Mouse (Mus musculus) induced T-regulatory cell, adult 2 months (primary cell): ENCODE data around the gene Chst8.

Source experiments
- DNase-seq: peaks from one replicate; pipeline ENCODE4 v3.0.0-alpha.2; 2012; ENCODE audit warnings: low read depth

Gene Chst8

DNA sequence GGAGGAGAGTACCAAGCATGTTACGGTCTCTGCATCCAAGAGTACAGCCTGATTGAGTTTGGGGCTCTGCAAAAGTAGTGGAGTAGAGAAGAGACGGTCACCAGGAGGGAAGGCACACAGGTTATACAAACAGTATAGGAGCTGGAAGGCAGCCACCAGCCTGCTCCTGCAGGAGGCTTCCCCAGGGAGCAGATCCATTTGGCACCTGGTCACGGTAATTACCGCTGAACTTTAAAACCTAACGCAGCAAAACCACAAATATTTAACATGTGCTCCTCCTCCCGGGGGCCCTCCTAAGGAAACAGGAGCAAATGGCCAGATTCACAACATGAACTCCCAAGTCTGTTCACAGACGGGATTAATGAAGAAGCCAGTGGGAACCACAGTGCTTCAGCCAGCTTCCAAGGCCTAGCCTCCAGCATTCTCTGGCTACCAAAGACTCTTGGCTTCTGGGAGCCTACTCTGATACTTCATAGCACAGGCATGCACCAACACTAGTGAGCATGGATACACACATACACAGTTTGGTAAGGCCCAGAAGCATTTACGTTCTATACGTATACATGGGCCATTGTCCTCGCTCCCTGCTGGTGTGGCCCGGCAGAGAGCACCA, 97.6 kb downstream of the Chst8 start:
- DNase-seq, result no peak

DNA sequence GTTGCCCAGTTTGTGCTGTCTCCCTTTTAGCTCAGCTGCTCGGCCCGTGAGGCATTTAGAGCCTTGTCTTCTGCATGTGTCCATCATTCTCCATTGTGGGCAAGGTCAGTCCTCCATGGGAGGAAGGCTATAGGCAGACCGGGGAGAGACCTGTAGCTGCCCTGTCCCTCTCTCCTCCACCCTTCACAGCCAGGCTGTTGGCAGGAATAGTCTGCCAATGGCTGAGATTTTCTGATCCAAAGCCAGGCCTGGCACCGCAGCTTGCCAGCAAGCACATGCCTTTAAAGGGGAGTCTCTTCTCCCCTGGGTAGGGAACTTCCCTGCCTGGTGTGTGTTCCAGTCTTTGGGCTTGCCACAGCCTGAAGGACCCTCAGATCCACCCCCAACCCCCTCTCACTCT, 103.4 kb downstream of the Chst8 start:
- DNase-seq, result no peak

DNA sequence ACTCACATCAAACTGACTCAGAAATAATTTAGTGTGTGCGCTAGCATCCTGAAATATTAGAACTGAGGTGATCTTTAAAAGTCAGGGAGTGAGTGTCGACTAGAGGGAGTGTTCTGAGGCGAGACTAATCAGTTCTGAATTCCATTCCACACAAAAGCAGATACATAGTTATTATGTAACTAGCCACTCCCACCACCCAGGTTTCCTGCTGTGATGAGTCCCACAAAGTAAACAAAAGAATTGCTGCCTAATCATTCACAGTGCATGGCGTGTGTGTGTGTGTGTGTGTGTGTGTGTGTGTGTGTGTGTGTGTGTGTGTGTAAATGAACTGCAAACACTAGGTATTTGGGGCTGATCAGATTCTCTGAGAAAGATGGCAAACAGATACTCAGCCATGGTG, 108.1 kb downstream of the Chst8 start:
- no peak for DNase-seq

DNA sequence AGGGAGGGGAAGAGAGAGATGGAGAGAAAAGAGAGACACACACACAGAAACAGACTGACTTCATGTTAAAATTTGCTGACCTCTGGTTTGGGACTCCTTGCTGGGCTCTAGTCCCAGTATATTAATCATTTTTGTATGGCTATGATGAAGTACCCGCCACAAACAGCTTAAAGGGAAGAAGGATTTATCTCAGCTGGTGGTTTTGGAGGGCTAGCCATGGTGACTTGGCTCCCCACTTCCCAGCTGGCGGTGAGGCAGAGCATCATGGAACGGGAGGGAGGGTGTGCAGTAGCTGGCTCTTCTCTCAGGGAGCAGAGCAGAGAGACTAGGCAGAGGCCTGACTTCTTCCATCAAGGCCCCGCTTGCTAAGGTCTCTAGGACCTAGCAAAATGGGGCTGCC, 109.1 kb downstream of the Chst8 start:
- DNase-seq, result no peak

DNA sequence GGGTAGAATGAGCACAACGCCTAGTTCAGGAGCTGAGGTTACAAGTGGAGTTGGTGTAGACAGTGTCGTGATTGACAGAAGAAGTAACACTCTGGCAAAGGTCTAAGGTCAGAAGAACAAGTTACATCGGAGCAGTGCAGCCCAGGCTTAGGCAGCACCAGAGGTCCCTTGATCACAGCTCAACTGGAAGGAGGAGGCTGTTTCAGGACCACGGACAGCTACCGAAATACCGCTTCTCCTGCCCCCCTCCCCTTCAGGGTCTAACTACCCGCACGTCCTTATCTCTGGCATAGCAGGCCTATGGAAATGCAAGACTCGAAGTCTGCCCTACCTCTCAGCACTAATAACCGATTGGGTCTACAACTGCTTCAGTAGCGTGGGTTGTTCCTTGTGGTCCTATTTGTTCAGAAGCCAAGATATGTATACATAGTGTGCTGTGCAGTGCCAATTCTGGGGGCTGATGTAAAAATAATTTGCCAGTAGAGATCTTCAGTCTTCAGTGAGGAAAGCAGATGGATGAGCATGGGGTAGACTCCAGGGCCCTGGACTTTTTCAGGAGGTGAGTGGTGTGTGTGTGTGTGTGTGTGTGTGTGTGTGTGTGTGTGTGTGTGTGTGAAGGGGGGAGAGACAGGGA, 109.7 kb downstream of the Chst8 start:
- DNase-seq, result peak; percentile 4

DNA sequence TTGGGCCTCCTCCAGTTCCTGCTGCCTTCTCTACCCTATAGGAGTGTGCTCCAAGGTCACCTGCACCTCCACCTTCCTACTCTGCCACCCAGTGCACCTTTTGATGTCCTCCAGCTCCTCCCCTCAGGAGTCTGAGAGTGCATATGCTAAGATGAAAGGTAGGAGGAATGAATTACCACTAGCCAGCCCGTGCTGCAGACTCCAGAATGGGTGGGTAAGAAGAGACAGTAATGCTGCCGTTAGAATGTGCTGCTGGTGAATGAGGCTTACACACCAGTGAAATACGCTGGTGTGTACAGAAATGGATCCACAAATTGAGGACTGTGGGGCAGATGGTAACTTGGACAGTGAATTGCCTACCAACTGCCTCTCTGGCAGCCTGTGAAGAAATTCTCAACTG, 112.6 kb downstream of the Chst8 start:
- no peak for DNase-seq

DNA sequence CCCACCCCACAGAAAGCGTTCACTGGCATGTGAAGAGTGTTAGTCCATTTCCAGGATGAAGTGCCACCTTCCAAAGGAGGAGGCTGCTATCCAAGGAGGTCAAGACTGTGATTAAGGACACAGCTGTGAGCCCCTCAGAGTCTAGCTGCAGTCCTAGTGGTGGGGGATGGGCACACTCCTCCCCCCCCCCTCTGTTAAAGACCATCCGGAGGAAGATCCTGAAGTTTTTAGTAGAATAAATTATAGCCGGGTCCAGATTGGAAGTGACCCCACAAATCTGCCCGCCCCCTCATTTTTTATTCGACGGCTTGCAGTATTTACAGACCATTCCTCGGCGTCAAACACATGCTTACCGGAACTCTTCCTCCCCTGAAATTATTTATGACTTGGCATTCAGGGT, 114.3 kb downstream of the Chst8 start:
- DNase-seq, result no peak

DNA sequence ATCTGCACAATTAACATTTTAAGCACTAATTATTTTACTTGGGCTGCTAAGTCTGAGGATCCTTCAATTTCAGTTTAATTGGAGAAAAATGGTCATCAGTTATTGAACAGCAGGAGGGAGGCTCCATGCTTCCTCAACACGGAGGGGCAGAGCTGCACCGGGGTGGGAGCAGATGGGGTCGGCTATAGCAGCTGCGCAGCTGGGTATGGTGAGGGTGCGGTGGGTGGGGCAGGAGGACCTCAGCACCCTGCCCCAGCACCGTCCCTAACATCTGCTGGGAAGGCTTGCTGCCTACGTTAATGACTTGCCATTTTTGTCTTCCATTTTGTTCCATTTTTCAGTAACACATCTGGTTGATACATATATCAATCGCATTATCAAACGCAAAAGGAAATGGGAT, 116.4 kb downstream of the Chst8 start:
- no peak for DNase-seq

DNA sequence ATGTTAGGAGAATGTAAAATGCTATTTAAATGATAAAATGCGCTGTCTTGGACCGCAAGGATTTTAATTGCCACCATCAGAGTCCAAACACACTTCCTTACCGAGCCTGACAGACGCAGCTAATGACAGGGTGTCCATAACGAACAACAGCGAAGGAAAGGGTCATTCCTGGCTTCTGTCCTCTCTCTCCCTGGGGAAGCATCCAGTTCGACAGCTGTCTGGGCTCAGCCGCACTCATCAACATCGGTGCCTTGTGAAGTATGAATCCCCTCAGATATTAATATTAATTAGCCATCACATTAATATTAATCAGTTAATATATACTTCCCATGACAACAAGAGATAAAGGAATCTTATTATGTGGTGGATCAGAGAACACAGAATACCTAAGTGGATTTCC, 117.6 kb downstream of the Chst8 start:
- no peak for DNase-seq

DNA sequence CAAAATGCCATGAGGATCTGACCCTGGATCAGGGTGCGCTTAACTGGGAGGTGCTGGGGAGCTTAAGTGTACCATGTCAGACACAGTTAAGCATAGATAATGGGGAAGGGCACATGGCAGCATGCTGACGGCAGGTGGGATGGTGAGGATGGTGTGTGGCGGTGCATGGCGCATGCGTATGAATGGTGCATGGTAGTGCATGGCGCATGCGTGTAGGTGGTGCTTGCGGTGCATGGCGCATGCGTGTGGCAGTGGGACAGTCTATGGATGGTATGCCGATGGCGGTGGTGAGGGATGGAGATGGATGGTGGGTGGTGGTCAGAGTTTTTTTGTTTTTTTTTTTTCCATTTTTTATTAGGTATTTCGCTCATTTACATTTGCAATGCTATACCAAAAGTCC, 118.6 kb downstream of the Chst8 start:
- no peak for DNase-seq

DNA sequence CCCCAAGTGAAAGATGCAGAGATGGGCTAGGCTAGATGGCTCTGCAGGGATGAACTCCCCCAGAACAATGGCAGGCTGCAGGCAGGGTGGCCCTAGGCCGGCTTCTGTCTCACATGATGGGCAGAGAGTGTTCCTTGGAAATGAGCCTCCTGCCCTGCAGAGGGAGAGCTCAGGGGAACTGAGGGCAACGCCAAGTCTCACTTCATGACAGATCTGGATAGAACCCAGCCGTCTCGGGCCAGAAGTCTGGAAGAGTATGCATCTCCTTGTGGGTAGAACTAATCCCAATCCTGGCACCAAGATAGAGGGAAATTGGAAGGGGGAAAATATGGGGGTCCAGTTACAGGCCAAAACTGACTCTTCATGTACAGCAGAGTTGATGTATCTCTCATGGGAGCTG, 119.4 kb downstream of the Chst8 start:
- no peak for DNase-seq

DNA sequence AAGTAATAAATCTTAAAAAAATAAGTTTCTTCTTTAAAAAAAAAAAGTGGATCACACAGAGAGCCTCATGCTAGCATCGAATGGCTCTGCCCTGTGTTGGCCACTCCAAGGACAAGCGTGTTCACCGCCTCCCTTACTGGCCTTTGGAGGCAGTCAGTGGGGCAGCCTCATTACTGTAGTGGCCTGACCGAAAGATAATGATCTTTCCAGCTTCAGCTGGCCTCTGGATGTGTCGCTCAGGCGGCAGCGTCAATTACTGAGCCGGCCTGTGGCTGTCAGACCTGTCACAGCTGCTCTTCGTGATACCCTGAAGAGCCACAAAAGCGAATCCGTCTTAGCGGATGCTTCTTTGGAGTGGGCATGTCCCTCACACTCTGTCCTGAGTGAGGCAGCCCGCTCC, 122.4 kb downstream of the Chst8 start:
- DNase-seq, result no peak

DNA sequence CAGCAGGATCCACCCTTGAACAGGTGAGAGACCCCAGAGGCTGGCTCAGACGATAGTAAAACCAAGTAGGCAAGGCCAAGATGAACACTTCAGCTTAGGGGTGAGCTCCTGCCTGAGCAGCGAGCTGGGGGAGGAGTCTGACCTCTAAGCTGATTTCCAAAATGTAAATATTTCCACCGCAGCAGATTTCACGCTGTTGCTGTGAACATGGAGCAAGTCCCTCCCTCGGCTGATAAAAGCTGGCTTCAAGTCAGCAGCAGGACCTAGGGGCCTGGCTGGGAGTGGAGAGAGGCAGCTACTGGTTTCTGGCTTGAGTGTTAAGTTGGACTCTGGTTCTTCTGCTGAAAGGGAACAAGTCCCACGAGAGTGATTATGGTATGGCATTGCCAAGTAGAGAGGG, 123.5 kb downstream of the Chst8 start:
- no peak for DNase-seq

DNA sequence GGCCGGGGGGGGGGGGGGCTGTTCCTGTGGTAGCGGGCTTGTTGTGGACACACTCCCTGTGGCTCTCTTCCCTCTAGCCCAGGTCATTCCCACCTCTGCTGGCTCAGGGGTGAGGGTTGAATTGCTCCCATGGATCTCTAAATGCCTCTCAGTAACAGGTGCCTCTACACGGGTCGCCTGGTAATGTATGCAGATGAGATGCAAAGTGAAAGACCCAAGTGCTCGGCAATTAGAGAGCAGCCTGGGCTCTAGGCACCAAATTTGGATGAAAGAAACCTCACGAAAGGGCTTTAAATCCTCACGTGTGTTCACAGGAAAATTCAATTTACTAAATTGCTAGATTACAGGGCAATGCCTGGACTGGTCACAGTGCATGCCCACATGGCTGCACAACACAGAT, 126.7 kb downstream of the Chst8 start:
- DNase-seq, result no peak

DNA sequence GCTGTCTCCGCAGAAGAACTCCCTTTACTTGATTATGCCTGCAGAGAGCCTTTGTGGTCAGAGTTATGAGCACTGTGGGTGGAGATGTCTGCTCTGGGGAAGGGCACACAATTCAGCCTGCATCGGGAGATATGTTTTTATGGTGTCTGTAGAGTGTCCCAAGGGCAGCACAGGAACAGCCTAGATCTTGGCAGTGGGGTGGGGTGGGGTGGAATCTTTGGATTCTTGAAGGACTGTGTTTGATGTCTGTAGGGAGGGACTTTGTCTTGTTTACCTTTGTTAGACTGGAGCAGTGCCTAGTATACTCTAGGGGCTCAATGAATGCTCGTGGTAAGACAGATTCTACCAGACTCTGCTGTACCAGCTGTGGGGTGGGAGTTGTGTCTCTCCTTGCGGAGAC, 127.3 kb downstream of the Chst8 start:
- no peak for DNase-seq

DNA sequence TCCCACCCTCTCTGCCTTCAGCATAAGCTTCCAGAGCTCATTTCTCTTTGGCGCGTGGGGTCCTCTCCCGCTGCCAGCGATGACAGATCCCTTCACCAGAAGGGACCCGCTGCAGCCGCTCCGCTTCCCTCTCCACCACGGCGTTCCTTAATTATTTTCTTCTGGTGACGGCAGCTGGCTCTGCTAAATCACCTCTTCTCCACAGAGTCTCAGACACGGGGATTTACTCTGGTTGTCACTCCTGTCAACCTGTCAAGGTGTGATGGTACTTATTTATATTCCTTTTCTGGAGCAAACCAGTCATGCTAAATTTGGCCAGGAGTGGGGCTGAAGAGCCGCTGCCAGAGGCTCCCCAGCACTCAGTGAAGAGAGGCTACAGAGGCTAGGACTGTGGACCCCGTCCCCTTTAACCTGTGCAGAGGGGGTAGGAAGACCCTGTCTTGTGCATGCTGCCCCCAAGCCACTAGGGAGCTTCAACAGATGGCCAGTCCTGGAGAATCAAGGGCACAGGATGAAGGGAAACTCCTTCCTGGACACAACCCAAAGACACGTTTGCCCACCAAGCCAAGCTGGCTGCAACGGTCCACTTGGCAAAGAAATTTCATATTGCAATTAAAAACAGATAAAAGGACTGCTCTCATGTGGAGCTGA, 131.6 kb downstream of the Chst8 start:
- DNase-seq, result no peak

DNA sequence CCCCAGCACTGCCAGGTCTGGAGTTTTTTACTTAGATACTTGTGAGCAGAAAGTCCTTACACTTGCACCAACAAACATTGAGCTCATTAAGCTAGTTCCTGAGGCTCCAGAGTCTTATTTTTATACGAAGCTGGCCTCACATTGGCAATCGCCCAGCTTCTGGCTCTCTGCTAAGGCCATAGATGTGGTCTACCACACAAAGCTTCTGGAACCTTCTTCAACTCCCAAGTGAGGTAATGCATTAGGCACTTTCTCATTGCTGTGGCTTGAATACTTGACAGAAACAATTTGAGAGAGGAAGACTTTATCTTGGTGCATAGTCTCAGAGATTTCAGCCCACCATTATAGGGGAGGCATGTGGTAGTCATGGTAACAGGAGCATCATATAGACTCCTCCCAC, 132.6 kb downstream of the Chst8 start:
- DNase-seq, result no peak

DNA sequence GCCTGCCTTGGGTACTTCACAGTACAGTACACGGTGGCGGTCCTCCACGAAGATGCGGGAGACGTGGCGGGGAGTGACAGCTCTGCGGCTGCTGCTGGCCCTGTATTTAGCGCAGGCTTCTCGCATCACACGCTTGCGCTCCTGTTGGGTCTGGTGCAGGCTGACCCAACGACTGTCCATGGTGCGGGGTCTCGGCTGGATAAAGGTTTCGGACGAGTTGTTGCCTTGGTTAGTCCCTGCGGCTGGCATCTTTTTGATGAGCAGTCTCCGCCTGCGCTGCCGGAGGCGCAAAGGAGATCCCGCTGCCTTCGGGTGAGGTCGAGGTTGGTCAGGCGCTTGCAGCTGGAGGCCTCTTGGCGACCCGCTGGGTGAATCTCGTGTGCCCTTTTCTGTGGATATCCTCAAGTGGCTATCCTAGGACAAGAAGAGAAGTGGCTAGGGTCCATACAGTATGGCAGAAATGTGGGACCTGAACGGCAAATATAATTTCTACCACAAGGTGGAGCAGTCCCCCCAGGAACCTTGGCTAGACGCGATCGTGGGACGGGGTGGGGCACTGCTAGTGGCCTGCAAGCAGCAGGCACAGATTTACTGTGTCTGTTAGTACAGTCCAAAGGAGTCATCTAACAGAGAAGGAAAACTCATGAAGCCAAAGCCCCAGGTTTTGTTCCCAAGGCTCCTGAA, 136.5 kb downstream of the Chst8 start:
- peak; percentile 66 for DNase-seq

DNA sequence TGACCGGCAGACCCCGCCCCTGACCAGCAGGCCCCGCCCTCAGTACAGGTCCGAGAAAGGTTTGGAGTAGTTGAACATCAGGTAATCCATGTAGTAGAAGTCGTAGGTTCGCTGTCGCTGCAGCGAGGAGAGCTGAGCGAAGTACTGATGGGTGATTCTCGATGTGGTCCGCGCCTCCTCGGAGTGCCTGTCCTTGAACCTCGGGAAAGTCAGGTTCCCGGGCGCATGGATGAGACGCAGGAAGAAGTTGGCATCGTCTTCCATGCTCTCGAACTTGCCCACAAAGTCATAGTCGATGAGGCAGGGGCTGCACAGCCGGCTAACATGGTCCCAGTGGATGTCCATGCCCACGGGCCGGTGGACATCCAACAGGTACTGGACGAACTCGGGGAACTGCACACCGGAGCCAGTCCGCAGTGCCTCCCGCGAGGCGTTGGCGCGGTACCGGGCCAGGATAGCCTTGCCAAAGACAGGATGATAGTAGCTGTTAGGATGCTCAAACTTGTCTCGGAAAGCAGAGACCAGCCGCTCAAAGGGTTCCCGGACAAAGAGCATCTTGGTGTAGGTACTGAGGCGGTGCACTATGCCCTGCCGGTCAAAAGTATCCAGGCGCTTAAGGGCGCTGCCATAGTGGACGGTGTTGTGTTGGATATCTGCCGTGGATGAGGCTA, 137.3 kb downstream of the Chst8 start:
- DNase-seq, result no peak

DNA sequence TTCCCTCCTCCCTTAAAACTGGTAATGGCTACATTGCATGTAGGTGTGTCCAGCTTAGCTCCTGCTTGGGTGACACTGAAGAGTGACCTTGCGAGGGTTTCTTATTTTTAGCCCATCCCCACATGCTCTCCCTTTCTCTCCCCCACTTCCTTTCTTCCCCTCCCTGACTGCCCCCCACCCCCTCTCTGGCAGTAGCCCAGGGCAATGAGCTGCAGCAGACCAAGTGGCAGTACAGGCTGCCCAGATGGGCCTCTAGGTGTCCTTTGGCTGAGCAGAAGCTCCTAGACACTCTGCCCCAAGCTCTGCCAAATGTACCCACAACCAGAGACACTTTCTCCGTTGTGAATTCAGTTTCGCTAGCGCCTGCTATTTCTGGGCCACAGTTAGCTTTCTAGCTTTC, 139.6 kb downstream of the Chst8 start:
- DNase-seq, result no peak

DNA sequence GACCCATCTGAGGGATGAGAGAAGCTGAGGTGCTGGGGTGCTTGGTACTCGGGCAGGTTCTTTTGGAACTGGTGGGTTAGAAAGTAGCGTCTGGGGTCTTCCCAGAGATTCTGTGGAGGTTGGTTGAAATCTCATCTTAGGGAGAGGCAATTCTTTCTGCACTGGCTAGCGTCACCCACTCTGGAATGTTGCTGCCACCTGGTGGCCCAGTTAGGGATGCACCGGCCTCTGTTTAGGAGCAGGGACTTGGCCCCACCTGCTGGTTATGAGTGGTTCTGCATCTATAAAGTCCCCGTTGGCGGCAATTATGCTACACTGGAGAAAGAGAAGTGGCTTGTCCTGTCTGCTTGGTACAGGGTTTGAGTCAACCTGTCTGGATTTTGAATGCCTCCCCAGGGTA, 140.6 kb downstream of the Chst8 start:
- peak; percentile 86 for DNase-seq

DNA sequence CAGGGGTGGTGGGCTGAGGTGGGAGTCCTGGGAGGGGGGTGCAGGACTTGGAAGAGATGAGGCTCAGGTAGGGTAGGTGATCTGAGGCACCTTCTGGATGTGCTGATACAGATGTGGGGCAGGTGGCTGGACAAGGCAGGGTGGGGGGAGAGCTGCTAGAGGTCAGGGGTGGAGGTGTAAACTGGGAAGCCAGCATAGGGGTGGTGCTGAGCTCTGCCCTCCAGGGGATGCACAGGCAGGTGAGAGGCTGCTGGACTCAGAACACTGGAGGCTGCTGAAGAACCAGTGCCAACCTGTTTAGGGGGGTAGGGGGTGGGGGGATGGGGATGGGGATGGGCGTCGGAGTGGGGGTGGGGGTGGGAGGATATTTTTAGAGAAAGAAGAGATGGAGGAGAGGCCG, 141.7 kb downstream of the Chst8 start:
- DNase-seq, result no peak

DNA sequence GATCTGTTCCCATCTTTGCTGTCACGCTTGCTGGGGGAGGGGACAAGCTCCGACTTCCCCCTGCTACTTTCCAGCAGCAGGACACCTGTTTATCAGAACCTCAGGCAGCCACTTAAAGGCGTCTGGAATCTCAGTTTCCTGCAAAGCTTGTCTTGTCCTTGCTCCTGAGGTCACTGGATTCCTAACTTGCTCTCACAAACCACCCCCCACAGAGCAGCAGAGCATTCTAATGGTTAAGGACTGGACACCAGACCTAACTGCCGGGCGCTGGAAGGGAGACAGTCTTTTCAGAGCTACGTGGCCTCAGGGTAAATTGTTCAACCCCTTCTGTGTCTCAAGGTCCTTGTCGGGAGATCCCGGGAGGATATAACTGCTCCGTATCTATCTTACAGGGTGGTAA, 143.2 kb downstream of the Chst8 start:
- no peak for DNase-seq
